Mouse (Mus musculus): ENCODE data around the gene Ikzf1. TPM values are rescaled to one million over a fixed set of nuclear protein-coding genes. Genes with fewer than 3 reads are reported as not detected.
A peak's percentile ranks its signal among the peaks of the same experiment; 100 is the strongest.

The Ikzf1 gene
- 100 to 1,000 TPM; 133 to 140 TPM for polyA plus RNA-seq (2017; shearing (Covaris generic))

DNA sequence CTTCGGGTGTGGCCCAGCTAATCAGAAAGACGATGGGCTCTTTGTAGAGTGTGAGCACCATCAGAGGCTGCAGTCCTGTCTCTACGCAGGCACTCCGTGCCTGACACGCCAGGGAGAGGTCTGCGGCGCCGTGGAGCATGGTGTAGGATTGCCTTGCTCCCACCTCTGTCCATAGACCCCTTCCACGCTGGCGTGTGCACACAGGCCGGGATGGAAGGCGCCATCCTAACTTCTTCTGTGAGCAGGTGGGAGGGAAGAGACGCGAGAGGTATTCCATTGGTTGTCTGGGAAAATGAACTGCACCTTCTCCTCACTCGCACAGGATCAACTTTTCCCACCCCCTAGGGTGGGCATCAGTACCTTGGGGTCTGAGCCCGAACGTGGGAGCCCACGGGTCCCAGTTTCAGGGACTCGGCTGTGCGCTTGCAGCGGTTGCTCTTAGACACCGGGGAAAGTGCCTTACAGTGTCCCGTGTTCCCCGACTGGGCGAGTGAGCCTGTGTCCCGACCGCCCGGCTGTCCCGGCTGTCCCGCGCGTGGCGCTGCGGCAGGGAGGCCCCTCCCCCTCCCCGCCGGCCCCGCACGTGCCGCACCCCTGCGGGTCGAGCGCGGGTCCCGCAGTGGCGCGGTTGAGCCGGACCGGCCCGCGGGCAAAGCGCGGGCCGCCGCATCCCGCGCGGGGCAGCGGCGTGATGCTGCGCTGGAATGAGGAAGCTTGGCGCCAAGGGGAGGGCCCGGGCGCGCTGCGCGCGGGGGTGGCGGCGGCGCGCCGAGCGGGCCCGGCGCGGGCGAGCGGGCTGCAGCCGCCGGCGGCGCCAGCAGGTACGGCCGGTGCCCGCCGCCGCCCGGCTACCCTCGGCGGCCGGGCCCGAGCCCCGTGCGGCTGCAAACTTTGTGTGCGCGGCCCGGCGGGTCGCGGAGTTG lies at the start of gene Ikzf1:
Gene Ikzf1, plus strand, starts transcription at position 74 of the 923 bp plus-strand sequence.
- ATAC-seq = peak; percentile 29

GRCm38 (mm10) chr11:11644303-11644702 lies 40.5 kb upstream of the Ikzf1 start:
- no peak for ATAC-seq

- ATAC-seq = no peak
Measured at GRCm38 (mm10) chr11:11656388-11656787, 28.4 kb upstream of the Ikzf1 start.

DNA sequence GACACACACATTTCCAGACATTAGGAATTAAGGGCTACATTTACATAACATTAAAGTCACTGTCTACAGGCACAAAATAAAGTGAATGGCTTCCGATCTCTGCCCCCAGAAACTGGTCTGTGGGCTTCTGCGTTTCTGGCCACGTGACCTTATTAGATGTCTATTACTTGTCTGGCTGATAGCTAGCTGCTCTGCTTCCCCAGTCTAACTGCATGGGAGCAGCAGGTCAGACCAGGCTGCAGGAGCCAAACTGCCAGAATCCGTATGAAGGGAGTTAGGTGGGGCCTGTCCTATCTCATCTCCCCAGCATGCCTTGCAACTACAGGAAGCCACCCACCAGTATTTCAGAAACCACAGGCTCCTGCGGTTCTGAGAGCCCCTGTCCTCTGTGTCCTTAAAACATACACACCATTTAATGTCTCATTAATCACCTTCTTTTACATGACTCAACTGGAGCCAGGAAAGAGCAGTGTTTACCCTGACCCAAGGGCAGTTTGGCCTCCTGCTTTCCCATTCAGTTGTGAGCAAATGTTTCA lies 27.7 kb upstream of the Ikzf1 start:
- ATAC-seq = peak; percentile 96

- ATAC-seq = no peak
Measured at GRCm38 (mm10) chr11:11657634-11658033, 27.2 kb upstream of the Ikzf1 start.

DNA sequence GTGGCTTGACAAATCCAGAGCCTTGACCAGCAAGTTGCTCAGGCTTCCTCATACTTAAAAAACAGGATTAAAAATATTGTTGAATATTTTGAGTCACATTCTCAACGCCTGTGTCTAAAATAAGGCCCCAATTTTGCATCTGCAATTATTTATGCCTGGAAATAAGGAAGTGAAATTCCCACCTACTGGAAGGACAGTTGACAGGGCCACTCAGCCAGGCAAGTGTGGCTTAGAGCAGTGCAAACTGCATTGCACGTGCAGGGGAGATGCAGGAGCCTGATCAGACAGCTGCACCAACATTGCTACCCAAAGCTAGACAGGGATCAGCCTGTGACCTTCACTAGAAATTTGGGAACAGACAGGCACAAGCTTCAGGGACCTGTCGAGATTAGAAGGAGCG lies 26.0 kb upstream of the Ikzf1 start:
- ATAC-seq = no peak

DNA sequence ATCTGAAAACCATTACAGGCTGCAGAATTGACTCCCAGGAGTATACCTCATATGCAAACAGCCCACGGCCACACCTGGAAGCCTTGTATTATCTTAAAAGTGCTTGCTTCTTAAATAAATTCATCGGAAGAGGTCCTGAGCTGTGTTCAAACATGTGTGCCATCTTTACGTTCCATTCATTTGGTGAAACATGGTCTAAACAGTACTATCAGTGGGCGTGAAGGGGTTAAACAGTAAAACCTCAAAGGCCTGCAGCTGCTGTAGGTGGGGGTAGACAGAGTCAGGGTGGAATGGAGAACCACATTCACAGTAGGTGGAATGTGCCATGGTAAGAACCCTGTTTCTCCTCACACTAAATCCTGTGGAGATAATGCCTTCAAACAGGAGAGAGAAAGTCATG lies 24.2 kb upstream of the Ikzf1 start:
- no peak for ATAC-seq

- ATAC-seq = peak; percentile 40
Measured at GRCm38 (mm10) chr11:11667254-11667921, 17.4 kb upstream of the Ikzf1 start.

DNA sequence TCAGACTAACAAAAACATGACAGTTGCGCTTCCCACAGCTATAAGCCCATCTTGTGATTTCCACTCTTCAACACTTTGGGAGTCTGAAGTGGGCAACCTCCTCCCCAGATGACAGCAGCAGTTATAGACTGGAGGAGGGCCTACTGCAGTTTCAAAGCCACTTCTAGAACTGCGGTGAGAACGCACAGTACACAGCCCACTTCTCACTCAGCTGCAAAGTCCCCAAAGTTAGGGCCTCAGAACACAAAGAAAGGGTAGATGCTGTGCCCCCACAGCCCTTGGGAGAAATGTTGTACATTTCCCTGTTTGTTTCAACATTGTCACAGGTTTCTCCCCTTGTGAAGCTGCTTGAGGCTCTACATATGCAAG lies 16.9 kb upstream of the Ikzf1 start:
- no peak for ATAC-seq

GRCm38 (mm10) chr11:11672974-11673373 lies 11.8 kb upstream of the Ikzf1 start:
- ATAC-seq = no peak

DNA sequence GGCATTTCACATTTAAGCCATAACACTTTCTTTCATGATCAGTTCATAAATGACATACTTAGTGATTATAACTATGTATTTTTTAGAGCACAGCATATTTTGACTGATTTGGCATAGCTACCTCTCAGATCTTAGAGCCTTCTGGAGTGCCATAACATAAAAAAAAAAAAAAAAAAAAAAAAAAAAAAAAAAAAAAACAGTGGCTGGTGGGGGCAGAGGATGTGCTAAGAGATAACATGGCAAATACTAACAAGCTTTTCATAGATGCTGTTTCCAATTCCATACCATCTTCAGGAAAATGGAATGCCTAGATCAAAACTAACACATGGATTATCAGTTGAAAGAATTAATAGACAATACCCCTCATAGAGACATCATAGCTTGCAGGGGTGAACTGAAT lies 9.7 kb upstream of the Ikzf1 start:
- ATAC-seq = no peak

DNA sequence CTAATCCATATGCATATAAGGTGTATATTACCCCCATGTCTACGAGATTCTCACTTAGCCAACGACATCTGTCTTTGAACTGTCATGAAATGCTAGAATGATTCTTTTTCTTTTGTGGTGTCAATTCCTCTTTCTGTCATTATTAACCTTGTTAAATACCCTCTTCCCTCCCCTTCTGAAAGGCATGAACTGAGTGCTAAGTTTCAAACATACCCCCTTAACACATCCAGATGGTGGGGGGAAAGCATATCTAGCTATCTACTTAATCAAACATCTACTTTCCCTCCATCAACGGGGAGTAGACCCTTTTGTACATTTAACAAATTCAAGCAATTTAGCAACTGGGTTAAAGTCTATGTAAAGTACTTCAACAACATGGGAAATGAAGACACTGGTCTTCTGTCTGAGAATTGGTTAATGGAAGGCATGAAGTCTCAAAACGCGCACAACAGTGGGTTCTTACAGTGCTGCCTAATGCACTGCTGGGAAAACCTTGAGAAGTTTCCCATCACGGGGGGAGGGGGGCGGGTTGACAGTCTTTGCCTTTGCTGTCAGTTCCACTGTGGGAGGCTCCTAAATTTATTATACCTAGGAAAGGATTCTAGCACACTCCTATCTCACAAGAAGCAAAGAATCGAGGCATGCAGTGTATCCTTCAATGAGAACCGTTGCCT lies 8.6 kb upstream of the Ikzf1 start:
- no peak for ATAC-seq

DNA sequence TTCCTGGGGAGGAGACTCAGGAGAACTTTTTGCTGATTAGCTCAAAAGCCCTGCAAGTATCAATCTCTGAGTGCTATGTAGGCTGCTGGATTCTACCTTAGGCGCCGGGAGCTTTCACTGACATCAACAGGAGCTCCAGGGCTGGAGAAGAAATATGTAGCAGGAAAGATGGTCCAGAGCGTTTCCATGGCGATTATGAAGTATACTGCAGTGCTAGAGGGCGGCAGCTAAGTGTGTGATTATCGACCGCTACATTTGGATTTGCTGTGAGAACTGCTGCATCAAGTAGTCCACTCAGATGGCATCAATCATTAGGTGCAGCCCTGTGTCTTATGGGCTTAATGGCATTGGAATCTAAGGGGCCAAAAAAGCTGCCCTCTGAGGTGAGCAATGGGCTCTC lies 7.6 kb upstream of the Ikzf1 start:
- no peak for ATAC-seq

DNA sequence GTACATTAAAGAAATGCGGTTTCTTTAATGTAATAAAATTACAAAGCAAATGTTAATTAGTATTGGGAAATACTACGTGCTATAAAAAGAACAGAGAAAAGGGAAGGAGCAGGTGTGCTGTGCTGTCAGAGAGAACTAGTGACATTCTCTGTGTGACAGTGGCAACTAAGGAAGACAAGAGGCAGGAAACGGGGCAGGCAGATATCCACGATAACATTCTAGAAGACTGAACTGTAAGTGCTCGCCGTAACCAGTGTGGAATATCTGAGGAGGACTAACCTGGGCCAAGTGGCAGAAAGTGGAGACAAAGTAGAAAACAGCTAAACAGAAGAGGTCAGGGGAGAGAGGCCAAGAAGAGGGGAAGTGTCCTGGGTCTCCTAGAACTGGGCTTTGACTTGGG lies 5.8 kb upstream of the Ikzf1 start:
- ATAC-seq = peak; percentile 75

DNA sequence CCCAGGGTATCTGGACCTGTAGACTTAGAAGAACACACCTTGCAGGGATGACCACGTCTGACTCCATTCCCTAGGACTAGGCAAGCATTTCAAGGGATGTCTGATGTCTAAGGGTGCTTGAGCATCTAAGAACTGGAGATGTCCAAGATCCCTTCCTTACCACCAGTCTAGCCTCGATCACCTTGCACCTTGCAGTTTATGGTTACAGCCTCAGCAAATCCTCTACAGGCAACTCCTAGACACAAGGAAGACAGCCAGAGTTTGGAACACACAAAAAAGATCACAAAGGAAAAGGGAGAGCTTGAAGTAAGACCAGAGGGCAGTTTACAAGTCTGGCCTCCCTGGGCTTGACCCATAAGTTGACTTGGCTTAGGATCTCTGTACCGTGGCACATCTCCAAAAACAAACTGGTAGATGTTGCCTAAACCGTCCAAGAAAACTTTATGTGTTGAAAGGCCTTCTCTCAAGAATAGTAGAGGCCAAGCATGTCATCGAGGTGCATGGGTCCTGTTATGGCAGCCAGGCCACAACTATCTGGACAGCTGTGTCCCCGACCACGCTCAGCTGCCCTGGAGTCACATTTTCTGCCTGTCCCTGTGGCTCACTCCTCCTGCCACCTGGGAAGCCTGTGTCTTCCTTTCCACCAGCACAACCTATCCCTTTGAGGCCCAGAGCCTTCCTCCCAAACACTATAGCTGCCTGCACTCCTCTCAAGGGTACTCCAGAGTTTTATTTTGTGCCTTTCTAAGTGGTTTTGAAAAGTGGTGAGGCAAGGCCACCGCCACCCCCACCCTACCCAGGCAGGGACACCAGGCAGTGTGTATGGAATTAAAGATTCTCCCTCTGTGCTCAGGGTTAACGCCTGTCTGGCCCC lies 510 bp upstream of the Ikzf1 start:
- ATAC-seq = no peak

GRCm38 (mm10) chr11:11685853-11686395 lies 1.1 kb downstream of the Ikzf1 start:
- peak; percentile 20 for ATAC-seq

GRCm38 (mm10) chr11:11686569-11687051 lies 1.8 kb downstream of the Ikzf1 start:
- no peak for ATAC-seq

DNA sequence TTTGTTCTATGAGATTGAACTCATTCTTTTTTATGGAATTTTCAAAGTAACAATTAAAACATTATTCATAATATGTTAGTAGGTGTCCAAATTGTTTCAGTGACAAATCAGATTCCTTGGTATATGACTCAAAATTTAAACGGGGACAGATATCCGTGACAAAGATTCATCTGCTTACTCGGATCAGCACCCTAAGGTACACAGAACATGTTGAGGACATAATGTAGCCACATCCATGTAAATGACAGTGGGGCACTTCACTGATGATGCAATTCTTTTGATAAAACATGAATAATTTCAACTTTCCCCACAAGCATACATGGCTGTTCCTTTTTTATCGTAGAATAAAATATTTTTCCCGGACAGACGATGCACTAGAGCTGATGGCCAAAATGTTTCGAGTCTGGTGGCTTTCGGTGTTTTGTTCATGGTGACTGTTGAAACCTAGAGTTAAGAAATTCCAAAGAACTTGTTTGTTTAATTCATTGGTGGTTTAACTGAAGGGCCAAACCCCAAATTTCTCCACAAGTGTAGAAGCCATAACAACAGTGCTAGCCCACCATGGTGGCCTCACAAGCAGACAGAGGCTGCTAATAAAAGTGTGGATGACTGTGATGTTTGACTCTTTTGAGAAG lies 2.9 kb downstream of the Ikzf1 start:
- no peak for ATAC-seq

DNA sequence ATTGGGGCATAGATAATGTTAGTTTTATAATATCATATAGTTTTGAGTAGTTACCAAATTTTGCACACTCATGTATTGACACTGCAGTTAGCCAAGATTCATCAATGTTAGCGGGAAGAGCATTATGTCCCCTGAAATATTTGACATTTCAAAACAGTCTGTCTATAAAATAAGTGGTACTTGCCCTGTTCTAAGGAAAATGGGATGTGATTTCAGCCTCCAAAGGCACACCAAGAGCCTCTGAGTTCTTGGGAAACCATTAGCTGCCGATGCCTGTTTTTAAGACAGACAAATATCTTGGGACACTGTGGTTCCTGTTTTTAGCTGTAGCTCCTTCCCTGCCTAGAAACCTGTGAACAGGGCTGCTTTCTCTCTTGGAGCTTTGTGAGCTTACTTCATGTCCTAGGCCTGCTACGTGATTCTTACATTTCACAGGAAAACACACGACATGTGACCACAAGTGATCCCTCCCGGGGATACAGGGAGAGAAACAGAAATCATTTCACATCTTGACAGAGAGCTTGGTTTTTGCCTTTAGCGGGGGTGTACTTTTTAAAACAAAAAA lies 4.0 kb downstream of the Ikzf1 start:
- ATAC-seq = no peak

DNA sequence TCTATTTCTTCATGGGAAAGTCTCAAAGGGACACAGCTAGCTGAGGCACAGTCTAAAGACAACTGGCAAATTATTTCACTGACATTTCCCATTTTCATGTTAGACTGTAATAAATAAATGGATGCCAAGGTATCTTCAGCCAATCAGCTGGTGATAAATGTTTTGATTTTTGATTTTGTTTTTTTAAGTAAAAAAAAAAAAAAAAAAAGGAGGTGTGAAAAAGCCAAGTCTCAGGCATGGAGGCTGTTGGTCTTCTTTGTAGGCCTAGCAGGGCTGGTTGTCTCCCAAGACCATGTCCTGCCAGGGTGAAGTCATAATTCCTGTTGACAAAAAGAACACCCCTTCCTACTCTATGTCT lies 4.9 kb downstream of the Ikzf1 start:
- ATAC-seq = no peak

Measured in activated CD4-positive, CD25-positive, alpha-beta regulatory T cell, adult 4 months (primary cell).